Comparison of ENCODE assay signal across 34 mouse cellular contexts in genomic region chr11:99556753-99557152, GRCm38 (mm10). TPM values are rescaled to one million over a fixed set of nuclear protein-coding genes. Genes with fewer than 3 reads are reported as not detected.
"Had no signal": no experiment of that assay in that cellular context is flagged by ENCODE, and none has a peak within 500 bp of the region (broad histone marks: within the 10 kb centered on the region; RNA-seq: fewer than 3 reads in every experiment).

Gene Krtap3-2 (minus strand): TSS chr11:99556853.

- DNase-seq: cerebellum, adult 8-10 months; cerebellum, adult 9-10 months; cerebellum, adult 9-11 months; cerebellum, postnatal 10 days; cerebellum, postnatal 14 days; cerebellum, postnatal 25 days; cerebellum, postnatal 36 days; embryo, embryonic 11 days; forebrain, postnatal 0 days; gastrocnemius, adult 2 months; gastrocnemius, postnatal 10 days; gastrocnemius, postnatal 14 days; gastrocnemius, postnatal 25 days; gastrocnemius, postnatal 36 days; heart, adult 11 months; heart, adult 18-20 months; heart, adult 2 months had no signal

- H3K36me3 ChIP-seq: embryonic facial prominence, embryonic 10.5 days; embryonic facial prominence, embryonic 12.5 days; embryonic facial prominence, embryonic 13.5 days; embryonic facial prominence, embryonic 15.5 days; forebrain, embryonic 10.5 days; forebrain, embryonic 12.5 days; forebrain, embryonic 15.5 days had no signal

- H3K4me1 ChIP-seq: embryonic facial prominence, embryonic 10.5 days; embryonic facial prominence, embryonic 12.5 days; embryonic facial prominence, embryonic 13.5 days; embryonic facial prominence, embryonic 15.5 days; forebrain, embryonic 10.5 days; forebrain, embryonic 12.5 days; forebrain, embryonic 13.5 days; forebrain, embryonic 15.5 days had no signal

- H3K9me3 ChIP-seq: embryonic facial prominence, embryonic 10.5 days; embryonic facial prominence, embryonic 12.5 days; embryonic facial prominence, embryonic 13.5 days; embryonic facial prominence, embryonic 15.5 days; forebrain, embryonic 10.5 days; forebrain, embryonic 12.5 days; forebrain, embryonic 13.5 days; forebrain, embryonic 15.5 days had no signal

- ATAC-seq: forebrain, embryonic 13.5 days; forebrain, embryonic 14.5 days; forebrain, embryonic 15.5 days; forebrain, embryonic 16.5 days; forebrain, postnatal 0 days had no signal

- H3K27ac ChIP-seq: embryonic facial prominence, embryonic 10.5 days; embryonic facial prominence, embryonic 12.5 days; embryonic facial prominence, embryonic 13.5 days; embryonic facial prominence, embryonic 15.5 days; forebrain, embryonic 10.5 days; forebrain, embryonic 12.5 days; forebrain, embryonic 13.5 days; forebrain, embryonic 15.5 days; gastrocnemius, adult 2 months; heart, adult 2 months had no signal

- H3K9ac ChIP-seq: embryonic facial prominence, embryonic 12.5 days; embryonic facial prominence, embryonic 13.5 days; embryonic facial prominence, embryonic 15.5 days; forebrain, embryonic 12.5 days; forebrain, embryonic 13.5 days; forebrain, embryonic 15.5 days; forebrain, postnatal 0 days had no signal

- H3K4me2 ChIP-seq: embryonic facial prominence, embryonic 12.5 days; embryonic facial prominence, embryonic 13.5 days; embryonic facial prominence, embryonic 15.5 days; forebrain, embryonic 12.5 days; forebrain, embryonic 13.5 days; forebrain, embryonic 15.5 days had no signal

- H3K27me3 ChIP-seq: embryonic facial prominence, embryonic 12.5 days; embryonic facial prominence, embryonic 13.5 days; embryonic facial prominence, embryonic 15.5 days; forebrain, embryonic 15.5 days had no signal

- H3K4me3 ChIP-seq: embryonic facial prominence, embryonic 10.5 days; embryonic facial prominence, embryonic 12.5 days; embryonic facial prominence, embryonic 13.5 days; embryonic facial prominence, embryonic 15.5 days; erythroblast, embryonic 14.5 days; forebrain, embryonic 10.5 days; forebrain, embryonic 12.5 days; forebrain, embryonic 13.5 days; forebrain, embryonic 15.5 days; gastrocnemius, adult 2 months; heart, adult 2 months had no signal

RNA-seq across cellular contexts. Expression of gene Krtap3-2, which starts in this region (rescaled TPM):
- polyA plus RNA-seq: cortical plate, adult 2 months; embryonic facial prominence, embryonic 10.5 days; embryonic facial prominence, embryonic 11.5 days; embryonic facial prominence, embryonic 12.5 days; embryonic facial prominence, embryonic 13.5 days; embryonic facial prominence, embryonic 14.5 days; erythroblast, embryonic 14.5 days; forebrain, embryonic 10.5 days; forebrain, embryonic 11.5 days; forebrain, embryonic 12.5 days; forebrain, embryonic 13.5 days; forebrain, embryonic 14.5 days; forebrain, embryonic 15.5 days; forebrain, embryonic 16.5 days; forebrain, postnatal 0 days; frontal cortex, adult 2 months; gonadal fat pad, adult 2 months; heart, adult 2 months had no signal
